Mouse (Mus musculus) stomach, embryonic 14.5 days (tissue): ENCODE results near the gene Zmiz1. TPM values are rescaled to one million over a fixed set of nuclear protein-coding genes. Genes with fewer than 3 reads are reported as not detected.

Experiments
- ATAC-seq: fragments of 200-750 bp; cut with Nextera tagmentation; 2 replicates; pipeline ENCODE4 v1.8.0; 2017; ENCODE audit warnings: low read depth, moderate TSS enrichment; ENCODE audit not compliant: insufficient number of reproducible peaks, insufficient read depth, low FRiP score
- H3K27ac ChIP-seq: fragments of 300-500 bp; sonication (generic); 2 replicates; pipeline ENCODE4 v1.5.1; 2014; ENCODE audit warnings: mild to moderate bottlenecking, low read length, moderate library complexity, mixed read lengths
- H3K27me3 ChIP-seq: fragments of 300-500 bp; sonication (generic); 2 replicates; pipeline ENCODE4 v1.6.1; 2014; ENCODE audit warnings: low read length, control low read depth, mixed read lengths; ENCODE audit not compliant: control insufficient read depth, insufficient read depth
- H3K36me3 ChIP-seq: fragments of 300-500 bp; sonication (generic); 2 replicates; pipeline ENCODE4 v1.6.1; 2014; ENCODE audit warnings: mild to moderate bottlenecking, control low read depth, low read length, moderate library complexity, mixed read lengths; ENCODE audit not compliant: control insufficient read depth, insufficient read depth
- H3K4me1 ChIP-seq: fragments of 300-500 bp; sonication (generic); 2 replicates; pipeline ENCODE4 v1.6.1; 2014; ENCODE audit warnings: low read length, control low read depth, mixed read lengths; ENCODE audit not compliant: control insufficient read depth, insufficient read depth
- H3K4me2 ChIP-seq: fragments of 300-500 bp; sonication (generic); replicated peaks from 2 replicates; pipeline ENCODE4 v1.6.1; 2014; ENCODE audit warnings: low read depth, low read length, control low read depth
- H3K4me3 ChIP-seq: fragments of 300-500 bp; sonication (generic); 2 replicates; pipeline ENCODE4 v1.5.1; 2014; ENCODE audit warnings: low read depth, low read length, control low read depth
- H3K9ac ChIP-seq: fragments of 300-500 bp; sonication (generic); replicated peaks from 2 replicates; pipeline ENCODE4 v1.6.1; 2014; ENCODE audit warnings: low read depth, mild to moderate bottlenecking, control low read depth, low read length, moderate library complexity, mixed read lengths
- H3K9me3 ChIP-seq: fragments of 300-500 bp; sonication (generic); 2 replicates; pipeline ENCODE4 v1.6.1; 2016; ENCODE audit warnings: low read depth, low read length, control low read depth; ENCODE audit not compliant: control insufficient read depth
- WGBS: fragments of 180-500 bp; shearing (Covaris S2); extraction: QIAGEN DNeasy Blood & Tissue Kit; methylation state at CpG from one replicate; pipeline ENCODE4 v1.1.7; 2014; 5-methylcytosine and 5-hydroxymethylcytosine counted together
- polyA plus RNA-seq: library from polyadenylated mRNA; unstranded; fragments of >200 nt; fragmentation: Nextera tagmentation; extraction: Ambion mirVana; gene quantifications from 2 replicates; pipeline ENCODE4 v1.2.1, GENCODE M21; 2014

Zmiz1 gene
- polyA plus RNA-seq, 1 experiment from 2014 or later, result 45.3 TPM

DNA sequence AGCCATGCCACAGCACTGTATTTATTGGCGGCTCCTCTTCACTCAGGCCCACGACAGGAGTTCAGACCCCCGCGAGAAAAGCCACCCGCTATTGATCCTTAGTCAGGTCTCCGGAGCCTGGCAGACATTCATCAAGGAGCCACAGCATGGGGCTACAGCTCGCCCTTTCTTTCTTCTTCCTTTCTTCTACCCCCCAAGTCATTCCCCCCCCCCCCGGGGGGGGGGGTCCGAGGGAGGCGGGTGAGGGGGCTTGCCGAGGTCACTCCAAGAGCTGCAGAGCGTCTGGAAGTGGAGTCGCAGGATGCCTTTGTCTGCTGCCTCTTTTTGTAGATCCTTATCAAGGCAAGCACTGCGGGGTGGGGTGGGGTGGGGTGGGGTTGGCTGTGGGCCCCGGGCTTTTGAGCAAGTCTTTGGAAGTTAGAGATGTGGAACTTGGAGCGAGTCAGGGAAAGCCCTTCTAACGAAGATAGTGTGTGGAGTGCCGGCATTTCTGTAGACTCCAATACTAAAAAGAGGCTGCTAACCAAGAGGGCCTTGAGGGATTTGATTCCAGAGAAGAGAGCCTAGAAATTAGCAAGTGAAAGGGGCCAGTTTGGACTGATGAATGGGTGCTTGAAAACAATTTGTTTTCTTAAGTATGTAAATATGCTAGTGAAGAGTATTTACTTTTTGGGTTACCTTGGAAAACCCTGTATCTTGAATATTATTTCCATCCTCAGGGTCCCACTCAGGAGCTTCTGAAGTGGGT, 145.6 kb downstream of the Zmiz1 start:
- Histone ChIP-seq H3K27ac (no peak overlapping the region), H3K27me3 (no peaks in the 10 kb centered on the region)

DNA sequence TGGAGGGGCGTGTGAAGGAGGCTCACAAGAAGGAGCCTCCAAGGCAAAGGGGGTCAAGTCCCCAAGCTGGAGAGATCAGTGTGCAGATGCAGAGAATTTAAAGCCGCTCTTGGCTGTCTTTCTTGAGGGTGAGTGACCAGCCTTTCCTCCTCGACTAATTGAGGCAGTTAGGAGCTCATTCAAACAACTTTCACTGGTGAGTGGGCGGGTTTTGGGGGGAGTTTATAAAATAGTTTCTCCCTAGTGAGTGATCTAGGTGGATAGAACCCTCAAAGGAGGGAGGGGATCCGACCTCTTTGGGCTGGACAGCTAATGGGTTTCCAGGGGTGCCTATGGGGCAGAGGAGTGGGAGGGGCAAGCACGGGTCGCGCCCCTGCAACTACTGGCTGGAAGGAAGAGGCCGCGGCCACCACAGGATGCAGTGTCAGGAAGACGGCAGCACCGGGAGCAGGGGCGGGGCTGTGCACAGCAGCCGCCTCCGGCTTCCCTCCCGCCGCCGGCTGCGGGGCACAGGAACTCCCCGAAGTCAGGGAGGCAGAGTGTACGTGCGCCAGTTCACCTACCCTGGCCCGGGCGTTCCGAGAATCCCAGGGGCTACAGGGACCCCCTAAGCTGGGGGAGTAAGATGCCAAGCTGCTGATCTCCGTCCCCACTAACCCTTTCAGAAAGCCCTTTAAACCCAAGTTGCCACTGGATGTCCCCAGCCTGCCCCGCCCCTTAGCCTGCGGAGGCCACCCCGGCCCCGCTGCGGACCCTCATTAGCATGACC, 147.6 kb downstream of the Zmiz1 start:
- H3K4me1 ChIP-seq, result peaks cover 66% of the 10 kb centered on the region
- 3% methylated on average over 31 of the region's 31 CpGs for WGBS

More for the DNA sequence above, 145.6 kb downstream of the Zmiz1 start:
- H3K4me2 ChIP-seq, result no peak overlapping the region
- WGBS, result 18% methylated on average over 18 of the region's 18 CpGs
- H3K4me3 ChIP-seq, result no peak overlapping the region
- peaks cover 61% of the 10 kb centered on the region for H3K4me1 ChIP-seq
- H3K36me3 ChIP-seq, result no peaks in the 10 kb centered on the region
- H3K9ac ChIP-seq, result no peak overlapping the region
- no peak for ATAC-seq
- H3K9me3 ChIP-seq, result no peaks in the 10 kb centered on the region

DNA sequence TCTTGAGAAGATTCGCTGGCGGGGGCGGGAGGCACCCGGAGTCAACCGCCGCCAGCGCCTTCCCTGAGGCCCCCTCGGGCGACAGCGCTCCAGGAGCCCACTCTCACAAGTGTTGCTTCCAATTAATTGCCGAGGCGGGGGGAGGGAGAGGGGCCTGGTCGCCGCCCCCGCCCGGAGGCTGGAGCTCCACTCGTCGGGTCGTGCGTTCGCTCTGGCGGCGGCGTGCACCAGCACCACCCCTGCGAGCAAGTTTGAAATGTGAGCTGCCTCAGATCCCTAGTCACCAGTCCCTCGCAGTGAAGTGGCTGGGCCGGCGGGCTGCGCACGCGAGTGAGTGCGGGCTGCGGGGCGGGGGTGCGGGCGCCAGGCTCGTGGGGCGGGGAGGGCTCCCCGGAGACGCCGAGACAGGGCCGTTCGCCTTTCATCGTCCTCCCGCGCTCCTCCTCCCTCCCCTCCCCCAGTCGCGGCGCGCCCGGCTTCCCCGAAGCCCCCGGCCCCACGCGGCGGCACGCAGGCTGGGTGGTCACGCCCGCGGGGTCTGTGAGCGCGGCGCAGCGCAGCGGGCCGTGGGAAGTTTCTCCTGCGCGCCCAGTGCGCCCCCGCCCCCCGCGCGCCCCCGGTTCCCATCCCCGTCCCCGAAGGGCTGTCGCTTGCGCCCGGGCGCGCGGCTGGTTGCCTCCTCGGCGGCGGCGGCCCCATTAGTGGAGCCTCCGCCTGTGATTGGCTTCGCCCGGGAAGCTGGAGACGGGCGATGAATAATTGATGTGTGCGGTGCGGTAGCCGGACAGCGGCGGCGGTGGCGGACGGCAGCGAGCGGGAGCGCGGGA, 148.4 kb downstream of the Zmiz1 start:
- Histone ChIP-seq H3K36me3 (no peaks in the 10 kb centered on the region), H3K4me2 (peak overlapping the region; percentile 97), H3K4me3 (peak overlapping the region; percentile 72), H3K9ac (peak overlapping the region; percentile 72), H3K27me3 (no peaks in the 10 kb centered on the region), H3K9me3 (no peaks in the 10 kb centered on the region), H3K4me1 (peaks cover 73% of the 10 kb centered on the region), H3K27ac (peak overlapping the region; percentile 94)
- ATAC-seq, result peak; percentile 53
- WGBS, result under 1% methylated on average over 63 of the region's 103 CpGs

More for the DNA sequence above, 147.6 kb downstream of the Zmiz1 start:
- ATAC-seq, result peak; percentile 59
- Histone ChIP-seq H3K27me3 (no peaks in the 10 kb centered on the region), H3K4me3 (peak overlapping the region; percentile 72), H3K36me3 (no peaks in the 10 kb centered on the region), H3K4me2 (peak overlapping the region; percentile 97), H3K9me3 (no peaks in the 10 kb centered on the region), H3K27ac (peak overlapping the region; percentile 94), H3K9ac (peak overlapping the region; percentile 72)

DNA sequence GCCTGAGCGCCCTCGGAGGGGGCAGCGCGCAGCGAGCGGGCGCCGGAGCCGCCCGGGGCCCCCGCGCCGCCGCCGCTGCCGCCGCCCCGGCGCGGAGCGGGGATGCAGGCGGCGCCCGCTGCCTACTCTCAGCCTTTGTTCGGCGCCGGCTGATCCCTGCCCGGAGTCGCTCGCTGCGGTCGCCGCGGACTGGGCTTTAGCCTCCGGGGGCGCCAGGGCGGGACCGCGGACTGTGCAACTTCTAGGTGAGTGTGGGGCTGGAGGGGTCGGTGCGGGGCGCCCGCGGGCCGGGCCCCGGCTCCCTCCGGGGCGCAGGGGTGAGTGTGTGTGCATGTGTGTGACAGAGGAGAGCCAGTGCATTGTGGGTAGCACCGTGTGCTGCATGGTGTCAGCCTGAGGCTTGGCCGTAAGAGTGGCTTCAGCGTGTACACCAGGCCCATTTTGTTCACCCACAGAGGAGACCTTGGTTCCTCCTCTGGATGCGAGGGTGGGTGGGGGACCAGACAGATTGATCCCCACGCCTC, 149.0 kb downstream of the Zmiz1 start:
- peak overlapping the region; percentile 72 for H3K4me3 ChIP-seq
- H3K36me3 ChIP-seq, result no peaks in the 10 kb centered on the region
- peaks cover 73% of the 10 kb centered on the region for H3K4me1 ChIP-seq
- H3K27ac ChIP-seq, result peak overlapping the region; percentile 94
- no peaks in the 10 kb centered on the region for H3K27me3 ChIP-seq
- H3K9me3 ChIP-seq, result no peaks in the 10 kb centered on the region
- WGBS, result under 1% methylated on average over 42 of the region's 53 CpGs
- H3K9ac ChIP-seq, result peak overlapping the region; percentile 72
- peak; percentile 33; the same call in 1 of the 2 replicates for ATAC-seq
- peak overlapping the region; percentile 97 for H3K4me2 ChIP-seq

DNA sequence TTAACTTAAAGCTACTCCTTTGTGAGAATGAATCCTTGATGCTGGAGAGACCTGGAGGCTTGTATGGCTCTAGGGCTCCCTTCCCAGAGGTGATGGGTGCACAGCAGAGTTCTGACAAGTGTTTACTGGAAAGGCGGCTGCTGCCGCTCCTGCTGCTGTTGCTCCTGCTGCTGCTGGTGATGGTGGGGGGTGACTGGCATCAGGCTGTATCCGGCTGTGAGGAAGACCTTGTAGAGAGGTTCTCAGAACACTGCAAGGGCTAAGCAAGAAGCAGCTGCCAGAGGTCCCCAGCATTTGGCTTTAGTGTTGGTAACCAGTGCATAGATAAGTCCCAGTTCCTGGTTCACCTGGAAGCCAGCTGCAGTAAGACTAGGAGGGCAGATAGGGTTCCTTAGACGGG, 149.6 kb downstream of the Zmiz1 start:
- H3K27ac ChIP-seq, result peak overlapping the region; percentile 94; the same call in 1 of the 2 replicates
- WGBS, result 14% methylated on average over 4 of the region's 4 CpGs
- no peaks in the 10 kb centered on the region for H3K9me3 ChIP-seq
- H3K4me3 ChIP-seq, result peak overlapping the region; percentile 72
- H3K9ac ChIP-seq, result peak overlapping the region; percentile 72
- H3K36me3 ChIP-seq, result no peaks in the 10 kb centered on the region
- peaks cover 70% of the 10 kb centered on the region for H3K4me1 ChIP-seq
- peak overlapping the region; percentile 97 for H3K4me2 ChIP-seq
- no peaks in the 10 kb centered on the region for H3K27me3 ChIP-seq
- no peak for ATAC-seq

DNA sequence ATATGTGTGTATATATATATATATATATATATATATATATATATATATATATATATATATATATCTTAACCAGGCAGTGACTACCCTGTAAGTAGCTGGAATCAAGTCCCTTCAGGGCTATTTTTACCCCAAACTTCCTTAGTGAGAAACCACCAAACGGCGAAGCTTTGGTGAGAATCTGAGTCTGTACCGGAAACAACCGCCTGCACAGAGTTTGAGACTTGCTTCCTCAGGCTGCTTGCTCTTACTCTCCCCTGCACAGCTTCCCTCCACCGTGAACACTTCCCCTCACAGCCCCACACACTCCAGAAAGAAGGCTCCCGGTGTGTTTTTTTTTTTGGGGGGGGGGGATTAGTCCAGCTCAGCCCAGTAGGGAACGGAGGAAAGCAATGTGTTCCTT, 150.4 kb downstream of the Zmiz1 start:
- H3K9me3 ChIP-seq, result no peaks in the 10 kb centered on the region
- H3K4me1 ChIP-seq, result peaks cover 67% of the 10 kb centered on the region
- H3K9ac ChIP-seq, result no peak overlapping the region
- peak overlapping the region; percentile 23 for H3K4me2 ChIP-seq
- 69% methylated on average over 7 of the region's 7 CpGs for WGBS
- no peaks in the 10 kb centered on the region for H3K36me3 ChIP-seq
- H3K27ac ChIP-seq, result no peak overlapping the region
- ATAC-seq, result no peak
- H3K27me3 ChIP-seq, result no peaks in the 10 kb centered on the region
- no peak overlapping the region for H3K4me3 ChIP-seq

DNA sequence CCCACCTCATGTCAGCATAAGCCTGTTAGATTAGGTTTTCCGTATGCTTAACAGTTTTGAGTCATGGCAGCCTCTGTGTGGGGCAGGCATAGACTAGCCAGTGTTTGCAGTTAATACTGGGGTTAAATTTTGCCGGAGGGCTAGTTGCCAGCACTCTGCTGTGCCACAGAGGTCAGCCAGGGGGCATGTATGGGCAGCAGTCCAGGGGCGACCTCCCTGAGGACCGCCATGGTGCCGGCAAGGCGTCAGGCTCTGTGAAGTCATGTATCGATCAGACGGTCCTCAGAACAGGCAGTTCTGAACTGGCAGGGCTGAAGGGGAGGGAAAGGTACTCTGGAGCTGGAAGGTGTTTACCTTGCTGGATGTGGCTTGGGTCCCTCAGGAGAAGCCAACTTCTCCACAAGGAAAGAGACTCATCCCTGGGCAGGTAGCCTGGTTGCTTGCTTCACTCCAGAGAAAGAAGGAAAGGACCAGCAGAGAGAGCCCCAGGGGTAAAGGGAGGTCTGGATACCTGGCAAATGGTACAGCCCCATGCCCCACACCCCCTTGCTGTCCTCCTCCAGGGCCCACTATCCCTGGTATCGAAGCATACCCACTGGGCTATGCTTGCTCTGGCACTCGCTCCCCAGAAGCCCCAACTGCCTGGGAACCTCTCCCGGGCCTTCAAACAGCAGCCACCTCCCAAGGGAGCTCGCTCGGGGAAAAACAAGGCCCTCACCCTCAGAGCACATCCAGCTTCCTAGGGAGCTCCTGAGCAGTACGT, 151.6 kb downstream of the Zmiz1 start:
- Histone ChIP-seq H3K9me3 (no peaks in the 10 kb centered on the region), H3K4me2 (peak overlapping the region; percentile 12; the same call in 1 of the 2 replicates), H3K27me3 (no peaks in the 10 kb centered on the region), H3K9ac (no peak overlapping the region), H3K36me3 (no peaks in the 10 kb centered on the region), H3K27ac (peak overlapping the region; percentile 55; the same call in 1 of the 2 replicates), H3K4me3 (no peak overlapping the region), H3K4me1 (peaks cover 69% of the 10 kb centered on the region)
- no peak for ATAC-seq
- 46% methylated on average over 14 of the region's 14 CpGs for WGBS
